Mouse (Mus musculus): Measurements from ENCODE around the gene Nup160.

GRCm38 (mm10) chr2:90655449-90655848 lies 21.6 kb upstream of the Nup160 start:
- TF ChIP-seq CTCF (IDR thresholded peaks at IDR 0.05; ENCODE audit: low read depth) (no peak), EP300 (IDR thresholded peaks at IDR 0.05; ENCODE audit: low read depth) (no peak)
